Mouse (Mus musculus) left cerebral cortex, postnatal 25 days (tissue): ENCODE measurements around the gene Atp2a2. TPM values are rescaled to one million over a fixed set of nuclear protein-coding genes. Genes with fewer than 3 reads are reported as not detected.
A peak's percentile ranks its signal among the peaks of the same experiment; 100 is the strongest.

Experiments
- DNase-seq, 2 experiments: peaks; one replicate each; pipeline ENCODE4 v3.0.0; 2022; ENCODE audit warnings: low spot score in 2 of 2, mixed read lengths in 1 of 2
- intact Hi-C: fragments of 180-260 bp; cut with DNase I; formaldehyde crosslinking; loops from one replicate; pipeline ENCODE4 v1.15.1; 2025
- total RNA-seq, 2 experiments: library from RNA; stranded (reverse); gene quantifications; 2 replicates each; pipeline ENCODE4 v1.2.3; 2021

Atp2a2 gene
- total RNA-seq, 2 experiments from 2014 or later, result 748 to 749 TPM

- intact Hi-C loops, result no loop called here
- no peak for DNase-seq
Observed at GRCm38 (mm10) chr5:122521130-122521473, 19.1 kb upstream of the Atp2a2 start.

- intact Hi-C loops, result no loop called here
Observed at GRCm38 (mm10) chr5:122520254-122521129, 18.5 kb upstream of the Atp2a2 start.

GRCm38 (mm10) chr5:122519043-122519660, 17.1 kb upstream of the Atp2a2 start:
- DNase-seq, result no peak
- intact Hi-C loops, result no loop called here

More at GRCm38 (mm10) chr5:122520254-122521129, 18.5 kb upstream of the Atp2a2 start:
- DNase-seq, result no peak

- intact Hi-C loops, result no loop called here
Observed at GRCm38 (mm10) chr5:122518247-122518646, 16.2 kb upstream of the Atp2a2 start.

GRCm38 (mm10) chr5:122516901-122517300, 14.9 kb upstream of the Atp2a2 start:
- no peak for DNase-seq
- intact Hi-C loops, result no loop called here

More at GRCm38 (mm10) chr5:122518247-122518646, 16.2 kb upstream of the Atp2a2 start:
- no peak for DNase-seq

- no peak for DNase-seq
- intact Hi-C loops, result no loop called here
Observed at GRCm38 (mm10) chr5:122516029-122516730, 14.2 kb upstream of the Atp2a2 start.

GRCm38 (mm10) chr5:122514127-122514521, 12.1 kb upstream of the Atp2a2 start:
- intact Hi-C loops, result no loop called here

GRCm38 (mm10) chr5:122513421-122514126, 11.5 kb upstream of the Atp2a2 start:
- intact Hi-C loops, result no loop called here
- no peak for DNase-seq

More at GRCm38 (mm10) chr5:122514127-122514521, 12.1 kb upstream of the Atp2a2 start:
- DNase-seq, result no peak

- intact Hi-C loops, result no loop called here
- DNase-seq, result no peak
Observed at GRCm38 (mm10) chr5:122512011-122512410, 10.0 kb upstream of the Atp2a2 start.

- no peak for DNase-seq
- intact Hi-C loops, result loop anchor here (1.0 kb wide), 1 partner anchor 28 kb away; no protein-coding TSS in a partner anchor
Observed at GRCm38 (mm10) chr5:122511405-122511804, 9.4 kb upstream of the Atp2a2 start.

- peak in 1 of 2 experiments; percentile 42 for DNase-seq
- intact Hi-C loops, result loop anchor here (1.0 kb wide), 1 partner anchor 29 kb away; no protein-coding TSS in a partner anchor
Observed at GRCm38 (mm10) chr5:122510651-122511157, 8.7 kb upstream of the Atp2a2 start.

- intact Hi-C loops, result no loop called here
- DNase-seq, result no peak
Observed at GRCm38 (mm10) chr5:122509608-122510007, 7.6 kb upstream of the Atp2a2 start.

GRCm38 (mm10) chr5:122508861-122509306, 6.9 kb upstream of the Atp2a2 start:
- no peak for DNase-seq
- intact Hi-C loops, result no loop called here

- intact Hi-C loops, result no loop called here
- no peak for DNase-seq
Observed at GRCm38 (mm10) chr5:122507396-122507795, 5.4 kb upstream of the Atp2a2 start.

GRCm38 (mm10) chr5:122506462-122506861, 4.4 kb upstream of the Atp2a2 start:
- intact Hi-C loops, result no loop called here

GRCm38 (mm10) chr5:122505554-122505953, 3.5 kb upstream of the Atp2a2 start:
- DNase-seq, result no peak
- intact Hi-C loops, result no loop called here

More at GRCm38 (mm10) chr5:122506462-122506861, 4.4 kb upstream of the Atp2a2 start:
- no peak for DNase-seq

GRCm38 (mm10) chr5:122503760-122504119, 1.7 kb upstream of the Atp2a2 start:
- DNase-seq, result no peak

GRCm38 (mm10) chr5:122503015-122503759, 1.2 kb upstream of the Atp2a2 start:
- intact Hi-C loops, result loop anchor here (5.0 kb wide), 3 partner anchors 64 to 274 kb away; partner anchors contain the start of gene Camkk2

More at GRCm38 (mm10) chr5:122503760-122504119, 1.7 kb upstream of the Atp2a2 start:
- intact Hi-C loops, result loop anchor here (5.0 kb wide), 3 partner anchors 64 to 274 kb away; partner anchors contain the start of gene Camkk2

More at GRCm38 (mm10) chr5:122503015-122503759, 1.2 kb upstream of the Atp2a2 start:
- peak in 1 of 2 experiments; percentile 33 for DNase-seq
